Mouse (Mus musculus): ENCODE measurements at regions not wholly inside any gene's neighbourhood (a gene's known extent, or its start where the extent isn't known, plus 50 kb on each side); places are given as distances from the start of the nearest gene placed in this dataset.
"Not testable (repeated sequence)": the region's sequence is repeated elsewhere in the genome, so short reads cannot be mapped to it uniquely, and the experiment has no call there.

GRCm38 (mm10) chr9:90618154-90618553, 347.6 kb upstream of the Tbc1d2b start:
- H3K4me2 ChIP-seq (replicated peaks), result no peak overlapping the region
- no peaks in the 10 kb centered on the region for H3K4me1 ChIP-seq
- no peak overlapping the region for H3K27ac ChIP-seq
- H3K27me3 ChIP-seq (replicated peaks), result no peaks in the 10 kb centered on the region
- ATAC-seq (ENCODE audit: low FRiP score, low read depth), result no peak
- WGBS, result 77% methylated on average over 7 of the region's 7 CpGs
- H3K4me3 ChIP-seq, result no peak overlapping the region
- H3K36me3 ChIP-seq, result no peaks in the 10 kb centered on the region
- no peaks in the 10 kb centered on the region for H3K9me3 ChIP-seq
- H3K9ac ChIP-seq, result no peak overlapping the region

DNA sequence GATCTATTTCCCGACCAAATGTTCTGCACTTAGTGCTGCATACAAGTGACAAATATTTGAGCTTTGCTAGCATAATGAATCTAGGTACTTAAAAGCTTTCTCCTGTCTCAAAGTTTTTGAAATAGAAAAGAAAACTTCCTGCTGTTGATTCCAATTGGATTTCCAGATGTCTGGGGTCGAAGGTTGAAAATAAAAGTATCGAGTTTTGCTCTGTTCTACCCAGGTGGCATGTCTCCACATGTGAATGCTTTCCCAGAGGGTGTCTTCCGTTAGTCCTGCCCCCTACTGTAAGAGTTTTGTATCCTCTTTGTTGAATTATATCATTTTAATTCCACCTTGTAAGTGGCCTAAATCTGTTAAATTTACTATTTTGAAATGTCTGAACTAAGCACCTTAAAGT, 327.3 kb upstream of the Tbc1d2b start:
- H3K27me3 ChIP-seq (replicated peaks), result no peaks in the 10 kb centered on the region
- no peak overlapping the region for H3K27ac ChIP-seq
- H3K4me3 ChIP-seq, result no peak overlapping the region
- no peaks in the 10 kb centered on the region for H3K4me1 ChIP-seq
- no peaks in the 10 kb centered on the region for H3K36me3 ChIP-seq
- ATAC-seq (ENCODE audit: low FRiP score, low read depth), result no peak
- H3K9ac ChIP-seq, result no peak overlapping the region
- H3K4me2 ChIP-seq (replicated peaks), result no peak overlapping the region
- WGBS, result 73% methylated on average over 4 of the region's 4 CpGs
- H3K9me3 ChIP-seq, result no peaks in the 10 kb centered on the region

- no peaks in the 10 kb centered on the region; the same call in 1 of the 2 replicates for H3K9me3 ChIP-seq
- H3K4me2 ChIP-seq (replicated peaks), result no peak overlapping the region
- H3K4me1 ChIP-seq, result no peaks in the 10 kb centered on the region
- no peak; the same call in 1 of the 2 replicates for ATAC-seq (ENCODE audit: low FRiP score, low read depth)
- H3K36me3 ChIP-seq, result no peaks in the 10 kb centered on the region
- no peaks in the 10 kb centered on the region for H3K27me3 ChIP-seq (replicated peaks)
- no peak overlapping the region for H3K27ac ChIP-seq
- no peak overlapping the region for H3K4me3 ChIP-seq
- H3K9ac ChIP-seq, result no peak overlapping the region
- WGBS, result 63% methylated on average over 1 of the region's 1 CpGs
These were observed 286.1 kb upstream of the Tbc1d2b start for GRCm38 (mm10) chr9:90556742-90557141.

DNA sequence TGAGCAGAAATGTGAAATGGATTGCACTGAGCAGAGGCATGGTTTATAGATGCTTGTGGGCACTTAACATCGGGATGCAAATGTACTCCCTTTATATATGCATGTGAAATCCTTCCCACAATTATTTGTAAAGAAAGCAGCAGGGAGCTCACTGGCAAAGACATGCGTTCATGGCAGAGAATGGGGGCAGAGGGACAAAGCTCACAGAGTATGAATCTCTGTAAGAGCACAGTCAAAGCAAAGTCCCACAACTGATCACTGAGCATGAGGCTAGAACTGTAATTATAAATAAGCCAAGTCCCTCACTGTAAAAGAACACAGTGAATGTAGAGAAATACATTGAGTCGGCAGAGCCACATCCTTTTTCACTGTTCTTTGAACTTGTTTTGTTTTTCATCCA, 285.6 kb upstream of the Tbc1d2b start:
- H3K9ac ChIP-seq, result no peak overlapping the region
- no peak overlapping the region for H3K27ac ChIP-seq
- no peaks in the 10 kb centered on the region; the same call in 1 of the 2 replicates for H3K9me3 ChIP-seq
- no peaks in the 10 kb centered on the region for H3K27me3 ChIP-seq (replicated peaks)
- 37% methylated on average over 3 of the region's 3 CpGs for WGBS
- no peak overlapping the region for H3K4me3 ChIP-seq
- H3K4me1 ChIP-seq, result no peaks in the 10 kb centered on the region
- peak; percentile 33; the same call in 1 of the 2 replicates for ATAC-seq (ENCODE audit: low FRiP score, low read depth)
- H3K4me2 ChIP-seq (replicated peaks), result no peak overlapping the region
- no peaks in the 10 kb centered on the region for H3K36me3 ChIP-seq

- H3K4me3 ChIP-seq, result no peak overlapping the region
- ATAC-seq (ENCODE audit: low FRiP score, low read depth), result no peak
- 97% methylated on average over 1 of the region's 1 CpGs for WGBS
- H3K27me3 ChIP-seq (replicated peaks), result no peaks in the 10 kb centered on the region
- H3K36me3 ChIP-seq, result no peaks in the 10 kb centered on the region
- H3K27ac ChIP-seq, result no peak overlapping the region
- H3K4me1 ChIP-seq, result no peaks in the 10 kb centered on the region
- no peak overlapping the region for H3K9ac ChIP-seq
- H3K9me3 ChIP-seq, result no peaks in the 10 kb centered on the region
- no peak overlapping the region for H3K4me2 ChIP-seq (replicated peaks)
These were observed 277.3 kb upstream of the Tbc1d2b start for GRCm38 (mm10) chr9:90547931-90548330.

DNA sequence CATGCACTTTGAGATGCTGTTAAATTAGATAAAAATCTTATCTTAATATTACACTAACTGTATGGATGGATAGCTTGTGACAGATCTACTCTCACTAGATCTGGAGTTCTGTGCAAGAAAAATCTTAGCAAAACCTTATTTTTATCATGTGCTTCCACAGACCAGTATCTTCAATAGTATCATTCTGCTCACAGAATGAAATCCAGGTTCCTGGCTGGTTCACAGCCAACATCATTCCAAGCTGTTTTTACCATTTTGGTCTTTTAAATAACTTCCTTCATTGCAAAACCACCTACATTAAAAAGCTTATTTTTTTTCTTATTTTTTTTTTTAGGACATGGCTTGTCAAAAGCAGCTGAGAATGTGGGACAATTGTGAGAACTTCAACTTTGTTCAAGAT, 276.1 kb upstream of the Tbc1d2b start:
- no peaks in the 10 kb centered on the region for H3K4me1 ChIP-seq
- no peak overlapping the region for H3K9ac ChIP-seq
- H3K9me3 ChIP-seq, result no peaks in the 10 kb centered on the region
- H3K4me2 ChIP-seq (replicated peaks), result no peak overlapping the region
- H3K4me3 ChIP-seq, result no peak overlapping the region
- H3K27me3 ChIP-seq (replicated peaks), result no peaks in the 10 kb centered on the region
- H3K36me3 ChIP-seq, result no peaks in the 10 kb centered on the region
- H3K27ac ChIP-seq, result no peak overlapping the region
- ATAC-seq (ENCODE audit: low FRiP score, low read depth), result no peak

DNA sequence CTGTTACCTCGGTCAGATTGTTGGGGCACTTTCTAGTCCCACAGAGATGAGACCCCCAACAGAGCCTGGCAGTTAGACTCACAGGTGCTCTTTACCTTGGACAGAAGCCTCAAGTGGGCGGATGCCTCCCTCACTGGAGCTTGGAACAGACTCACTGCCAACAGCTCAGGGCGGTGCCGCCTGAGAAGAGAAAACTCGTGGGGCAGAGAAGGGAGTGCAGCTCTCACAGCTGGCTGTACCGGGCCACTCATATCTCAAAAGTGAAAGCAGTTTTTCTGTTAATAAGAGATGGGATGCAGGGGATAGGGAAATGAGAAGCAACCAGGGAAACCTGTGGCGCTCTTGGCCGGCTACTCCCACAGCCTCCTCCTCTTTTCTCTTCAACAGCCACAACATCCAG, 267.1 kb upstream of the Tbc1d2b start:
- H3K4me2 ChIP-seq (replicated peaks); H3K36me3 ChIP-seq; H3K4me3 ChIP-seq; H3K27me3 ChIP-seq (replicated peaks); H3K9me3 ChIP-seq; H3K9ac ChIP-seq; ATAC-seq (ENCODE audit: low FRiP score, low read depth); H3K27ac ChIP-seq; H3K4me1 ChIP-seq: not testable (repeated sequence)
- WGBS, result 87% methylated on average over 8 of the region's 8 CpGs

DNA sequence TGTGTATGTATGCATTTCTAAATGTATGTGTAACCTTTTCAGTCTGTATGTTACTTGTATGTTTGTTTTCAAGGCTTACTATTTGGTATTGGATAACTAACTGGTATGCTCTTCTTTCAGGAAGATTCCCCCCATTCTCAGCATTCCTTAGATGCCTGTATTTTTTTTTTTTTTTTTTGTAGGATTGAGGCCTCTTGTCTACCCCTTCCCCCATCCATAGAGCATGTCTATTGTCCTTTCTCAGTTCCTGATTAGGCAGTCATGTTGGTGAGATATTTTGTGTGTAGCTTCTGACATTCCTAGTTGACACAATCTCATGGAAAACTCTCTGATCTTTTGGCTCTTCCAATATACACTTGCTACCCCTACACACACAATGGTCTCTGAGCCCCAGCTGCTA, 262.8 kb upstream of the Tbc1d2b start:
- H3K36me3 ChIP-seq, result no peaks in the 10 kb centered on the region
- H3K4me1 ChIP-seq, result no peaks in the 10 kb centered on the region
- no peak overlapping the region for H3K9ac ChIP-seq
- H3K27me3 ChIP-seq (replicated peaks), result no peaks in the 10 kb centered on the region
- H3K4me3 ChIP-seq, result no peak overlapping the region
- no peaks in the 10 kb centered on the region for H3K9me3 ChIP-seq
- no peak overlapping the region for H3K4me2 ChIP-seq (replicated peaks)
- H3K27ac ChIP-seq, result no peak overlapping the region
- ATAC-seq (ENCODE audit: low FRiP score, low read depth), result no peak

DNA sequence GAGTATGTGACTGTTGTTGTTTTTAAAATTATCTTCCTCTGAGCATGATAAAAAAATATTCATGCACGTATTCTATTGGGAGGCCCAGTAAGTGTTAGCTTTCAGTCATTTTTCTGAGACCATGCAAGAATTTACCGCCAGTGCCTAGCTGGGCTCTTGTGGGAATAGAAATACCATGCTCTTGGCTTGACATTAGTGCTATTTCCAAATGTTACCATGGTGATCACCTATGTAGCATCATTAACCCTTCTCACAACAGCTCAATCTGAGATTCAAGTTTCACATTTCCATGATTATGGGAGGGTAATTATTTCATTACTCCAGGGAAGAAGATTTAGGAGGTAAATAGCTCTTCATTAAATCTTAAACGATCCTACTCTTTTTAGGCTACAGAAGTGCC, 250.6 kb upstream of the Tbc1d2b start:
- Histone ChIP-seq H3K27ac (no peak overlapping the region), H3K9me3 (no peaks in the 10 kb centered on the region), H3K4me1 (no peaks in the 10 kb centered on the region), H3K4me2 (replicated peaks) (no peak overlapping the region), H3K9ac (no peak overlapping the region), H3K36me3 (no peaks in the 10 kb centered on the region), H3K4me3 (no peak overlapping the region), H3K27me3 (replicated peaks) (no peaks in the 10 kb centered on the region)
- peak; percentile 59; the same call in 1 of the 2 replicates for ATAC-seq (ENCODE audit: low FRiP score, low read depth)
- 71% methylated on average over 3 of the region's 3 CpGs for WGBS

GRCm38 (mm10) chr9:90494888-90495287, 224.3 kb upstream of the Tbc1d2b start:
- H3K9ac ChIP-seq, result no peak overlapping the region
- no peak overlapping the region for H3K27ac ChIP-seq
- no peak overlapping the region for H3K4me2 ChIP-seq (replicated peaks)
- H3K36me3 ChIP-seq, result no peaks in the 10 kb centered on the region
- ATAC-seq (ENCODE audit: low FRiP score, low read depth), result no peak
- H3K27me3 ChIP-seq (replicated peaks), result no peaks in the 10 kb centered on the region
- 76% methylated on average over 1 of the region's 1 CpGs for WGBS
- H3K4me1 ChIP-seq, result no peaks in the 10 kb centered on the region
- no peaks in the 10 kb centered on the region for H3K9me3 ChIP-seq
- no peak overlapping the region for H3K4me3 ChIP-seq

GRCm38 (mm10) chr9:90490561-90491152, 220.1 kb upstream of the Tbc1d2b start:
- Histone ChIP-seq H3K9ac (no peak overlapping the region), H3K36me3 (no peaks in the 10 kb centered on the region), H3K4me1 (no peaks in the 10 kb centered on the region), H3K4me2 (replicated peaks) (no peak overlapping the region), H3K4me3 (no peak overlapping the region), H3K27ac (no peak overlapping the region), H3K27me3 (replicated peaks) (no peaks in the 10 kb centered on the region), H3K9me3 (no peaks in the 10 kb centered on the region)
- WGBS, result 73% methylated on average over 7 of the region's 7 CpGs
- no peak for ATAC-seq (ENCODE audit: low FRiP score, low read depth)

DNA sequence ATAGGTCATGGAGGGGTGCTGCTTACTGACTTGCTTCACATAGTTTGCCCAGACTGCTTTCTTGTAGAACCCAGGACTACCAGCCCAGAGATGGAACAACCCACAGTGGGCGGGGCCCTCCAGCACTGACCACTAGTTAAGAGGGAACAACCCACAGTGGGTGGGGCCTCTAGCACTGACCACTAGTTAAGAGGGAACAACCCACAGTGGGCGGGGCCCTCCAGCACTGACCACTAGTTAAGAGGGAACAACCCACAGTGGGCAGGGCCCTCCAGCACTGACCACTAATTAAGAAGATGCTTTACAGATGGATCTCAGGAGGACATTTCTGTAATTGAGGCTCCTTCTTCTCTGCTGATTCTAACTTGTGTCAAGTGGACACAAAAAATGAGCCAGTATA, 180.0 kb upstream of the Tbc1d2b start:
- Histone ChIP-seq H3K27ac (no peak overlapping the region), H3K9me3 (no peaks in the 10 kb centered on the region), H3K4me3 (no peak overlapping the region), H3K4me2 (replicated peaks) (no peak overlapping the region), H3K4me1 (no peaks in the 10 kb centered on the region), H3K27me3 (replicated peaks) (no peaks in the 10 kb centered on the region), H3K36me3 (no peaks in the 10 kb centered on the region), H3K9ac (no peak overlapping the region)
- 93% methylated on average over 2 of the region's 2 CpGs for WGBS
- ATAC-seq (ENCODE audit: low FRiP score, low read depth), result no peak

GRCm38 (mm10) chr9:90446957-90447356, 176.4 kb upstream of the Tbc1d2b start:
- Histone ChIP-seq H3K4me3 (no peak overlapping the region), H3K4me1 (no peaks in the 10 kb centered on the region), H3K4me2 (replicated peaks) (no peak overlapping the region), H3K27me3 (replicated peaks) (no peaks in the 10 kb centered on the region), H3K9me3 (no peaks in the 10 kb centered on the region), H3K27ac (no peak overlapping the region), H3K9ac (no peak overlapping the region), H3K36me3 (no peaks in the 10 kb centered on the region)
- ATAC-seq (ENCODE audit: low FRiP score, low read depth), result no peak
- 16% methylated on average over 4 of the region's 4 CpGs for WGBS

Data from neural tube, embryonic 12.5 days (tissue).